Mouse (Mus musculus) neural tube, embryonic 12.5 days (tissue): ENCODE results near the gene Cldn5. TPM values are rescaled to one million over a fixed set of nuclear protein-coding genes. Genes with fewer than 3 reads are reported as not detected.

Experiments
- ATAC-seq: fragments of 200-750 bp; cut with Nextera tagmentation; 2 replicates; pipeline ENCODE4 v1.8.0; 2017; ENCODE audit warnings: low read depth, mild to moderate bottlenecking, moderate TSS enrichment, moderate library complexity; ENCODE audit not compliant: low FRiP score
- H3K27ac ChIP-seq: fragments of 300-500 bp; sonication (generic); 2 replicates; pipeline ENCODE4 v1.5.1; 2016
- H3K27me3 ChIP-seq: fragments of 300-500 bp; sonication (generic); replicated peaks from 2 replicates; pipeline ENCODE4 v1.6.1; 2016; ENCODE audit warnings: mild to moderate bottlenecking
- H3K36me3 ChIP-seq: fragments of 300-500 bp; sonication (generic); 2 replicates; pipeline ENCODE4 v1.6.1; 2016; ENCODE audit warnings: mild to moderate bottlenecking
- H3K4me1 ChIP-seq: fragments of 300-500 bp; sonication (generic); 2 replicates; pipeline ENCODE4 v1.6.1; 2016
- H3K4me2 ChIP-seq: fragments of 300-500 bp; sonication (generic); replicated peaks from 2 replicates; pipeline ENCODE4 v1.6.1; 2016; ENCODE audit warnings: mild to moderate bottlenecking
- H3K4me3 ChIP-seq: fragments of 300-500 bp; sonication (generic); 2 replicates; pipeline ENCODE4 v1.5.1; 2016
- H3K9ac ChIP-seq: fragments of 300-500 bp; sonication (generic); 2 replicates; pipeline ENCODE4 v1.6.1; 2016; ENCODE audit warnings: mild to moderate bottlenecking
- H3K9me3 ChIP-seq: fragments of 300-500 bp; sonication (generic); 2 replicates; pipeline ENCODE4 v1.6.1; 2016; ENCODE audit warnings: mild to moderate bottlenecking
- WGBS: fragments of 180-500 bp; shearing (Covaris S2); methylation state at CpG from one replicate; pipeline ENCODE4 v1.1.7; 2016; 5-methylcytosine and 5-hydroxymethylcytosine counted together
- polyA plus RNA-seq: library from polyadenylated mRNA; unstranded; fragments of >200 nt; fragmentation: Nextera tagmentation; extraction: Ambion mirVana; gene quantifications from 2 replicates; pipeline ENCODE4 v1.2.1, GENCODE M21; 2016

Cldn5 gene
- polyA plus RNA-seq, 1 experiment from 2014 or later = 54.4 TPM

DNA sequence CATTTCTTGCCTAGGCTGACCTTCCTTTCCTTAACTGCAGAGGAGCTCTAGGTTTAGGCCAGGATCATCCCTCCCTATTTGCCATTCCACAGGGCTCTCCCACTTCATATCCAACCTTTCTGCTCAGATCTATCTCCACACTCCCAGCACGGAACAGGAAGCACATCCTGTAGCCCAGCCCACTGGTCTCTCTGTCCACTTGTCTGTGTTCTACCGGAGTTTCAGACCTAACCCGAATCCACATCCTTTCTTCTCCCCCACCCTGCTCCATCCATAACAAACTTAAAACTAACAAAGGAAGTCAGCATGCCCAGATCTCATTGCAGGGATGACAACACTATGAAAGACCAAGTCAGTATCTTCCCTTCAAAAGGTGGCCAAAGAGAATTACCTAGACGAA is 10.3 kb upstream of the Cldn5 start:
- H3K9me3 ChIP-seq = no peaks in the 10 kb centered on the region
- no peaks in the 10 kb centered on the region for H3K36me3 ChIP-seq
- no peak overlapping the region for H3K27ac ChIP-seq
- WGBS = 79% methylated on average over 4 of the region's 4 CpGs
- no peak for ATAC-seq
- no peak overlapping the region for H3K4me3 ChIP-seq
- H3K9ac ChIP-seq = no peak overlapping the region
- H3K27me3 ChIP-seq = no peaks in the 10 kb centered on the region
- no peaks in the 10 kb centered on the region for H3K4me1 ChIP-seq
- H3K4me2 ChIP-seq = no peak overlapping the region

DNA sequence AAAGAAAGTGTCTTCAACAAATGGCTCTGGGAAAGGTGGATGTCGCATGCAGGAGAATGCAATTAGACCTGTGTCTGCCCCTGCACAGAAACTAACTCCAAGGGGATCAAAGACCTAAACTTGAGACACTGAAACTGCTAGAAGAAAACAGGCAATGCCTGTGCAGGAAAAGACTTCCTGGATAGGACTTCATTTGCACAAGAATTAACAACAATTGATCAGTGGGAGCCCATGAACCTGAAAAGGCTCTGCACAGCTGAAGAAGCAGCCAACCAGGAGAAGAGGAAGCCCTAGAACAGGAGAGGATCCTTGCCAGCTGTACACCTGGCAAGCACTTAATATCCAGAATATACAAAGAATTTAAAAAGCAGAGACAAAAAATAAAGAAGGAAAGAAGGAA is 7.1 kb upstream of the Cldn5 start:
- Histone ChIP-seq H3K9me3 (no peaks in the 10 kb centered on the region), H3K4me2 (no peak overlapping the region), H3K27ac (no peak overlapping the region), H3K27me3 (no peaks in the 10 kb centered on the region), H3K4me1 (no peaks in the 10 kb centered on the region), H3K9ac (no peak overlapping the region), H3K4me3 (no peak overlapping the region), H3K36me3 (no peaks in the 10 kb centered on the region)
- WGBS = 63% methylated on average over 1 of the region's 1 CpGs
- ATAC-seq = no peak

DNA sequence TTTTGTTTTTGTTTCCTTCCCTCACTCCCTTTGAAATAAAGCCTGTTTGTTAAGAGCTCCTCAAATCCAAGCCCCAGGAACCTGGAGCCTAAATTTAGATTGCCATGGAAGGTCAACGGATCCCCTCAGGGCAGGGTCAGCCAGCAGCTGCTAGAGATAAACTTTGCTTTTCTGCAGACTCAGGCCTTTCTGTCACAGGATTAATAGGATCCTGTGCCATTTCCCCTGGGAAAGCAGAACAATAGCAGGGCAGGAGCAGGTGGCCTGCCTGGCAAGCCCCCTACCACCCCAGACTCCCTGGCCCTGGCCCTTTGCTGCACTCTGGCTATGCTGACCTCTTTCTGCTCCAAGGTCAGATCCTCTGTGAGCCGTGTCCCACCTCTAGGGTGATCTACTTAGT is 2.7 kb upstream of the Cldn5 start:
- no peaks in the 10 kb centered on the region for H3K36me3 ChIP-seq
- H3K27me3 ChIP-seq = peaks cover 40% of the 10 kb centered on the region
- H3K27ac ChIP-seq = no peak overlapping the region
- peaks cover 13% of the 10 kb centered on the region for H3K4me1 ChIP-seq
- 18% methylated on average over 2 of the region's 2 CpGs for WGBS
- H3K9me3 ChIP-seq = no peaks in the 10 kb centered on the region
- no peak overlapping the region for H3K4me2 ChIP-seq
- H3K4me3 ChIP-seq = no peak overlapping the region
- no peak for ATAC-seq
- H3K9ac ChIP-seq = no peak overlapping the region

DNA sequence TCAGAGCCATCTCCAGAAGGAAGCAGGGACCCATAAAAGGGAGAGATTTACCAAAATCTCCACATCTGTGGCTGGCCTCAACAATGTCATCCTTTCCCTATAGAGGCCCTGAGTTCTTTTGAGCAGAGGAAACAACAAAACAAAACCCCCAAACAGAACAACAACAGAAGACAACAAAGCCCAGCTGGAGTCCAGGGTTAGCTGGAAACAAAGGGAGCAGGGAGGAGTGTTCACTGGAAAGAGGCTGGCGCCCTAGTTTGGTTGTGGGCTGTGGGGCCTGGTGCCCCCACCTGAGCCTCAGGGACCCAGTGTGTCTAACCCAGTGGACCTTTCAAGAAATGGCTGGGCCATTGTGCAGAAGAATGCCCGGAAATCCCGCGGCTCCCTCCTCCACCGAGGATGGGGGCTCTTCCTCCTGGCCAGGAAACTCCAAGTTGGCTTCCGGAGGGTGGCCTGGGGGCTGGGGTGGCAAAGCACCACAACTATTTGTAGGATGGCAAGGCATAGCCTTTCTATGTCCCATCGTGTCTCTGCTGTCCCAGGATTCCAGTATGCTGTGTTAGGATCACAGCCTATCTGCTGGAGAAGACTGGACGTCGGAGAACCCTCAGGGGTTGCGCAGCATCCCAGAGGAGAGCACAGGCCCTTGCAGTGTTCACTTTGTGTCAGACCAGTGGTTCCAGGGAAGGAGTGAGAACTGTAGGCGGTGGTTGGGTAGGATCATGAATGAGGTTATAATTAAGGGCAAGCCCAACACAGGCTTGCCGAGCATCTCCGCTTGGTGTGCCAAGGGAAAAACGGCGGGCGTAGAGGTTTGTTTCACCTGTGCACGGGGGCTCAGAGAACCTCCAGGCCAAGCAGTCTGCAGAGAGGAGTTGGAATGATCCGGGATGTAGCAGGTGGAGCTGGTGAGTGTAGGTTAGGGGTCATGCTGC is 759 bp upstream of the Cldn5 start:
- no peak overlapping the region for H3K4me3 ChIP-seq
- H3K9me3 ChIP-seq = no peaks in the 10 kb centered on the region
- no peak overlapping the region for H3K27ac ChIP-seq
- peak overlapping the region; percentile 65 for H3K4me2 ChIP-seq
- H3K9ac ChIP-seq = no peak overlapping the region
- no peak for ATAC-seq
- H3K27me3 ChIP-seq = peaks cover 44% of the 10 kb centered on the region
- 28% methylated on average over 18 of the region's 18 CpGs for WGBS
- peaks cover 13% of the 10 kb centered on the region for H3K4me1 ChIP-seq
- no peaks in the 10 kb centered on the region for H3K36me3 ChIP-seq

DNA sequence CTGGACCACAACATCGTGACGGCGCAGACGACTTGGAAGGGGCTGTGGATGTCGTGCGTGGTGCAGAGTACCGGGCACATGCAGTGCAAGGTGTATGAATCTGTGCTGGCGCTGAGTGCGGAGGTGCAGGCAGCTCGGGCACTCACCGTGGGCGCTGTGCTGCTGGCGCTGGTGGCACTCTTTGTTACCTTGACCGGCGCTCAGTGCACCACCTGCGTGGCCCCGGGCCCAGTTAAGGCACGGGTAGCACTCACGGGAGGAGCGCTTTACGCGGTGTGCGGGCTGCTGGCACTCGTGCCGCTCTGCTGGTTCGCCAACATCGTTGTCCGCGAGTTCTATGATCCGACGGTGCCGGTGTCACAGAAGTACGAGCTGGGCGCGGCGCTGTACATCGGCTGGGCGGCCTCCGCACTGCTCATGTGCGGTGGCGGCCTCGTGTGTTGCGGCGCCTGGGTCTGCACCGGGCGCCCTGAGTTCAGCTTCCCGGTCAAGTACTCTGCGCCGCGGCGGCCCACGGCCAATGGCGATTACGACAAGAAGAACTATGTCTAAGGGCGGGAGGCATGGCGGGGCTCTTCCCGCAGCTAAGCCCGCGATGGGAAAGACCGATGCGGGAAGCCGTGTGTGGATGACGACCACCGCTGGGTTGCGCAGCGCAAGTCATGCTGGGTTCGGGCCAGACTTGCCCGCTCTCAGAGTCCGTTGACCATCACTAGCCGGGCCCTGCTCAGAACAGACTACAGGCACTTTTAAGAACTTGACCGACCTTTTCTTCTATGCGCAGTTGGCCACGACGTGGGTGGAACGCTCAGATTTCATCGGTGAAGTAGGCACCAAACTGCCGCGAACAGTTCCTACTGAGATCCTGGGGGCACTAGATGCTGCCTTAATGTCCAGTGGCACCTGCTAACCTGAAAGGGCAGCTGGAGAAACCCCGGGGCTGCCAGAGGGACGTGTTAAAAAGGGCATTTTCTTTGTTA is 744 bp downstream of the Cldn5 start:
- no peaks in the 10 kb centered on the region for H3K9me3 ChIP-seq
- peak; percentile 27 for ATAC-seq
- H3K36me3 ChIP-seq = peaks cover 6% of the 10 kb centered on the region; the same call in 1 of the 2 replicates
- peaks cover 44% of the 10 kb centered on the region for H3K27me3 ChIP-seq
- peak overlapping the region; percentile 40 for H3K4me3 ChIP-seq
- H3K4me1 ChIP-seq = peaks cover 13% of the 10 kb centered on the region
- no peak overlapping the region for H3K27ac ChIP-seq
- H3K9ac ChIP-seq = peak overlapping the region; percentile 47
- WGBS = 3% methylated on average over 80 of the region's 80 CpGs
- H3K4me2 ChIP-seq = peak overlapping the region; percentile 65

DNA sequence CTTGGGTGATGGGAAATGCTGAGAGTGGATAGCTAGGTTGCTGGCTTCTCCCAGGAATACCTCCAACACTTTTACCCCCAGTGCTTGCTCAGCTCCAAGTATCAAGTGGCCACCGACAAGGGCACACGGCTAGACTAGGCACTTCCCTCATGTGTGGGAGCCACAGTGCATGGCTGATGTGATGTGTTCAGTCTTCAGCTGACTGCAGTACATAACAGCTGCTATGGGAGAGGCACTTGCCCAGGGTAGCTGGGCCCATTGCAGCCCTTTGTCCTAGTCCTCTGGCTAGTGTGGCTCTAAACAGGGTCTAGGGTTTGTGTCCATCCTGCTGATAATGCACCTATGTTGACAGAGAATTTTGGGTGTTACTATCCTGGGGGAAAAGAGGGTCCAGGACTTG is 1.8 kb downstream of the Cldn5 start:
- H3K9me3 ChIP-seq = no peaks in the 10 kb centered on the region
- no peak for ATAC-seq
- no peak overlapping the region for H3K4me3 ChIP-seq
- peaks cover 13% of the 10 kb centered on the region for H3K4me1 ChIP-seq
- H3K9ac ChIP-seq = no peak overlapping the region
- no peak overlapping the region for H3K27ac ChIP-seq
- H3K36me3 ChIP-seq = peaks cover 9% of the 10 kb centered on the region; the same call in 1 of the 2 replicates
- no peak overlapping the region for H3K4me2 ChIP-seq
- peaks cover 44% of the 10 kb centered on the region for H3K27me3 ChIP-seq
- 62% methylated on average over 2 of the region's 2 CpGs for WGBS

DNA sequence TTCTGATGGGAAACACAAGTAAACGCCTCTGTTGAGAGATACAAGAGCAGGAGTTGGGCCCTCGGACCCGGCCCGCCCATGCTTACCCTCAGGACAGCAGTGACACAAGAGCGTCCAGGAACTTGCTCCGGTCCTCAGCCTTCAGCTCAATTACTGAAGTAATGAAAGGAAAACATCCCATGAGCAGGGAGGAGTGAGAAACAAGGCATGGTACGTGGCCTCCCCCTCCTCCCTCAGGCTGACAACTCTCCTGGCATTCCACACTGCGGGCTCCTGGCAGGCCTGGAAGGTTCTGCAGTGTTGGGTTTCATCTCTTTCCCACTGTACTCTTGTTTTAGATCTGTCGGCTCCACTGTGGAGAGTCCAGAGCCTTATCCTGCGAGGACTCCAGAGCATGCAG is 5.2 kb downstream of the Cldn5 start:
- H3K36me3 ChIP-seq = peaks cover 20% of the 10 kb centered on the region; the same call in 1 of the 2 replicates
- H3K4me1 ChIP-seq = peaks cover 9% of the 10 kb centered on the region; the same call in 1 of the 2 replicates
- peaks cover 26% of the 10 kb centered on the region for H3K27me3 ChIP-seq
- no peak overlapping the region for H3K9ac ChIP-seq
- no peak overlapping the region for H3K27ac ChIP-seq
- ATAC-seq = no peak
- no peak overlapping the region for H3K4me3 ChIP-seq
- H3K4me2 ChIP-seq = no peak overlapping the region
- WGBS = 88% methylated on average over 10 of the region's 10 CpGs
- no peaks in the 10 kb centered on the region for H3K9me3 ChIP-seq

DNA sequence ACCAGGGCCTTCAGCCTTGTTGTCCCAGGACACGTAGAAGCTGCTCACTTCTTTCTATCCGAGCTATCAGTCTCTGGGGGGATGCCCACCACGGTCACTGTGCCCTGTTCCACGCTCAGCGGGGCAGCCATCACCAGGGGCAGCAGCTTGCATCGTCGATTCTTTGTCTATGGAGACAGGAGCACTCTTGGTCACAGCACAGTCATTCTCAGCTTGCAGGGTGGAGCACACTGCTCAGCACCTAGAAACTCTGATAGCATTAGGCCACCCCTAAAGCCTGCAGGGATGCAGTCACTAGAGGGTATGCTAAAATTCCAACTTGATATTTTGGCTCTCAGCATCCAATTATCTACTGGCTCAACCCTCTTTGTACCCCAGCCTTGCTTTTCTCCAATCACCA is 8.4 kb downstream of the Cldn5 start:
- Histone ChIP-seq H3K4me1 (no peaks in the 10 kb centered on the region), H3K27me3 (no peaks in the 10 kb centered on the region), H3K4me3 (no peak overlapping the region), H3K9me3 (no peaks in the 10 kb centered on the region), H3K9ac (no peak overlapping the region), H3K27ac (no peak overlapping the region), H3K4me2 (no peak overlapping the region), H3K36me3 (peaks cover 26% of the 10 kb centered on the region)
- 91% methylated on average over 7 of the region's 7 CpGs for WGBS
- no peak for ATAC-seq

DNA sequence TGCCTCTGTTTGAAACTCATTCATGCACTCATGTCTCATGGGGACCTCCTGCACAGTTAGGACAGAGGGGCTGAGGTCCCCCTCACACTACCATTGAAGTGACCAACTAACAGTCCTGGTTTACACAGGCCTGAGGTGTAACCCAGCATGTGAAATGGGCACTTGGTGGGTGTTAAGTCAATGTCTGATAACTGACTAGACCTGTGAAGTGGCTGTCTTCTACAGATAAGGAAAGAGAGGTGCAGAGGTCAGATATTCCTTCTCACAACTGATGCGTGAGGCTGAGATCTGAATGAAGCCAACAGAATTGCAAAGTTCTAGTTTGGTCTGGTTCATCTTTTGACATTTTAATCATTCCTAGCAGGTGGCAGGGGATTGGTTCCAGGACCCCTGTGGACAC is 8.8 kb downstream of the Cldn5 start:
- H3K9ac ChIP-seq = no peak overlapping the region
- 96% methylated on average over 1 of the region's 1 CpGs for WGBS
- no peak overlapping the region for H3K4me3 ChIP-seq
- no peak overlapping the region for H3K4me2 ChIP-seq
- H3K27ac ChIP-seq = no peak overlapping the region
- no peaks in the 10 kb centered on the region for H3K9me3 ChIP-seq
- no peaks in the 10 kb centered on the region for H3K4me1 ChIP-seq
- no peaks in the 10 kb centered on the region for H3K27me3 ChIP-seq
- ATAC-seq = no peak
- peaks cover 30% of the 10 kb centered on the region for H3K36me3 ChIP-seq

DNA sequence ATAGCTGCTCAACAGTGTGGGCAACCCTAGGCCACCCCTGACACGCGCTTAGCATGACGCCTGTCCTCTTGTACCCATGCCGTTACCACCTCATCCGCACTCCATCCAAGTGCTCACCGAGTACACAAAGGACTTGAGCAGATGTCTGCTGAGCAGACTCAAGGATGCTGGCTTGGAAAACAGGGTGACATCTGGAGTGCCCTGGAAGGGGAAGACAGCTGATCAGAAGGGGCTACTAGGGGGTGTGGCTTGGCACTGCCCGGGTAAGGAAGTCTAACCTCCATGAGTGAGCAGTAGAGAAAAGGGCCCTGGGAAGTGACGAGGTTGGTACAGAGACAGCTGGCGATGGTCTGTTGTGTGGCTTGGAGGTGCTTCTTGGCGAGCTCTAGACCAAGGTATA is 10.0 kb downstream of the Cldn5 start:
- 91% methylated on average over 10 of the region's 10 CpGs for WGBS

DNA sequence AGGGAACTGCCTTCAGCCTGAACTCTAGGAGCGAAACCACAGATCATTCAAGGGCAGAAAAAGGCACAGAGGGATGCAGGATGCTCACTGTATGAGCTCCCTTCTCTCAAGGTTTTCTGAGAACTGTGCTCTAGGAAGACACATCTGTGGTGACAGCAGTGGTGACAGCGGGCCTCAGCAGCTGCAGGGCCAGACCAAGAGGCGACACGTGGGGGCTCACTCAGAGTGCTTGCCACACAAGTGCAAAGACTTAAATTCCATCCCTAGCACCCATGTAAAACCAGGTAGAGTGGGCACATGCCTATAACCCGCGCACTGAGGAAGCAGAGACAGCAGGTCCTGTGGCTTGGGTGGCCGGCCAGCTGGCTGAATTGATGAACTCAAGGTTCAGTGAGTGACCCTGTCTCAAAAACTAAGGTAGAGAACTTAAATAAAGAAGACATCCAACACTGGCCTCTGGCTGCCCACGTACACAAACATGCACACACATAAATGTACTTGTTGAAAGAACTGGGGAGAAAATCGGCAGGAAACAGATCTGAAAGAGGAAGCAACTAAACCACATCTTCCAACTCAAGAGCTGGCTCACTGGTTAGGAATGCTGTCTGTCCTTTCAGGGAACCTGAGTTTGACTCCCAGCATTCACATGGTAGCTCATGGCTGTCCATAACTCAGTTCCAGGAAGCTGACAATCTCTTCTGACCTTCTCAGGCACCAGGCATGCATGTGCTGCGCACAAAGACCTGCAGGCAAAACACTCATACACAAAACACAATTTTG is 12.2 kb downstream of the Cldn5 start:
- no peaks in the 10 kb centered on the region for H3K4me1 ChIP-seq
- H3K36me3 ChIP-seq = peaks cover 43% of the 10 kb centered on the region
- no peak overlapping the region for H3K4me3 ChIP-seq
- no peak for ATAC-seq
- WGBS = 88% methylated on average over 10 of the region's 10 CpGs
- H3K4me2 ChIP-seq = no peak overlapping the region
- H3K27ac ChIP-seq = no peak overlapping the region
- no peaks in the 10 kb centered on the region for H3K9me3 ChIP-seq
- no peaks in the 10 kb centered on the region for H3K27me3 ChIP-seq
- no peak overlapping the region for H3K9ac ChIP-seq

More for the DNA sequence above, 10.0 kb downstream of the Cldn5 start:
- Histone ChIP-seq H3K27ac (no peak overlapping the region), H3K36me3 (peaks cover 39% of the 10 kb centered on the region), H3K27me3 (no peaks in the 10 kb centered on the region), H3K9ac (no peak overlapping the region), H3K4me3 (no peak overlapping the region), H3K4me2 (no peak overlapping the region), H3K9me3 (no peaks in the 10 kb centered on the region), H3K4me1 (no peaks in the 10 kb centered on the region)
- no peak for ATAC-seq
